Mouse (Mus musculus) midbrain, embryonic 14.5 days (tissue): ENCODE measurements around the gene Erich4. TPM values are rescaled to one million over a fixed set of nuclear protein-coding genes. Genes with fewer than 3 reads are reported as not detected.
A peak's percentile ranks its signal among the peaks of the same experiment; 100 is the strongest.

Source experiments
- ATAC-seq: fragments of 200-750 bp; cut with Nextera tagmentation; 2 replicates; pipeline ENCODE4 v1.8.0; 2017; ENCODE audit warnings: moderate number of reproducible peaks, moderate library complexity; ENCODE audit not compliant: low FRiP score, low TSS enrichment
- DNase-seq: peaks from one replicate; pipeline ENCODE4 v3.0.0-alpha.2; 2015
- H3K27ac ChIP-seq: fragments of 300-500 bp; sonication (generic); replicated peaks from 2 replicates; pipeline ENCODE4 v1.5.1; 2014; ENCODE audit warnings: mild to moderate bottlenecking, low read depth, low read length, moderate library complexity
- H3K27me3 ChIP-seq: fragments of 300-500 bp; sonication (generic); 2 replicates; pipeline ENCODE4 v1.6.1; 2014; ENCODE audit warnings: low read length, control low read depth, mixed read lengths; ENCODE audit not compliant: control insufficient read depth, insufficient read depth
- H3K36me3 ChIP-seq: fragments of 300-500 bp; sonication (generic); 2 replicates; pipeline ENCODE4 v1.6.1; 2014; ENCODE audit warnings: low read length, control low read depth; ENCODE audit not compliant: control insufficient read depth, insufficient read depth
- H3K4me1 ChIP-seq: fragments of 300-500 bp; sonication (generic); 2 replicates; pipeline ENCODE4 v1.6.1; 2014; ENCODE audit warnings: mild to moderate bottlenecking, antibody characterized with exemption, low read length, control low read depth; ENCODE audit not compliant: control insufficient read depth, insufficient read depth
- H3K4me2 ChIP-seq: fragments of 300-500 bp; sonication (generic); 2 replicates; pipeline ENCODE4 v1.6.1; 2014; ENCODE audit warnings: mild to moderate bottlenecking, low read length, moderate library complexity
- H3K4me3 ChIP-seq: fragments of 300-500 bp; sonication (generic); replicated peaks from 2 replicates; pipeline ENCODE4 v1.5.1; 2014; ENCODE audit warnings: low read depth, low read length
- H3K9ac ChIP-seq: fragments of 300-500 bp; sonication (generic); replicated peaks from 2 replicates; pipeline ENCODE4 v1.6.1; 2014; ENCODE audit warnings: mild to moderate bottlenecking, low read length, moderate library complexity
- H3K9me3 ChIP-seq: fragments of 300-500 bp; sonication (generic); 2 replicates; pipeline ENCODE4 v1.6.1; 2016; ENCODE audit warnings: low read length, control low read depth, mixed read lengths; ENCODE audit not compliant: control insufficient read depth
- WGBS: fragments of 180-500 bp; shearing (Covaris S2); extraction: QIAGEN DNeasy Blood & Tissue Kit; methylation state at CpG from one replicate; pipeline ENCODE4 v1.1.7; 2014; 5-methylcytosine and 5-hydroxymethylcytosine counted together
- polyA plus RNA-seq: library from polyadenylated mRNA; unstranded; fragments of >200 nt; fragmentation: Nextera tagmentation; extraction: Ambion mirVana; gene quantifications from 2 replicates; pipeline ENCODE4 v1.2.1, GENCODE M21; 2014

The Erich4 gene
- polyA plus RNA-seq, 1 experiment from 2014 or later: not detected

GRCm38 (mm10) chr7:25601346-25601745, 14.3 kb downstream of the Erich4 start:
- no peak for ATAC-seq

GRCm38 (mm10) chr7:25600666-25601065, 15.0 kb downstream of the Erich4 start:
- ATAC-seq (no peak), DNase-seq (no peak)
- Histone ChIP-seq H3K27ac (no peak overlapping the region), H3K36me3 (no peaks in the 10 kb centered on the region), H3K9ac (no peak overlapping the region), H3K9me3 (no peaks in the 10 kb centered on the region), H3K27me3 (no peaks in the 10 kb centered on the region), H3K4me1 (no peaks in the 10 kb centered on the region), H3K4me3 (no peak overlapping the region), H3K4me2 (no peak overlapping the region)
- WGBS: 88% methylated on average over 11 of the region's 11 CpGs

More at GRCm38 (mm10) chr7:25601346-25601745, 14.3 kb downstream of the Erich4 start:
- no peak overlapping the region for H3K27ac ChIP-seq
- no peak overlapping the region for H3K4me3 ChIP-seq
- 89% methylated on average over 16 of the region's 16 CpGs for WGBS
- no peaks in the 10 kb centered on the region for H3K27me3 ChIP-seq
- DNase-seq: no peak
- no peaks in the 10 kb centered on the region for H3K9me3 ChIP-seq
- no peaks in the 10 kb centered on the region for H3K36me3 ChIP-seq
- H3K4me2 ChIP-seq: no peak overlapping the region
- no peaks in the 10 kb centered on the region for H3K4me1 ChIP-seq
- H3K9ac ChIP-seq: no peak overlapping the region

GRCm38 (mm10) chr7:25599663-25600062, 16.0 kb downstream of the Erich4 start:
- no peak for ATAC-seq
- 12% methylated on average over 10 of the region's 10 CpGs for WGBS

GRCm38 (mm10) chr7:25593859-25594258, 21.8 kb downstream of the Erich4 start:
- Histone ChIP-seq H3K9ac (no peak overlapping the region), H3K4me2 (no peak overlapping the region), H3K4me3 (no peak overlapping the region), H3K4me1 (no peaks in the 10 kb centered on the region), H3K27me3 (no peaks in the 10 kb centered on the region), H3K9me3 (no peaks in the 10 kb centered on the region), H3K36me3 (no peaks in the 10 kb centered on the region), H3K27ac (no peak overlapping the region)
- no peak for DNase-seq
- no peak for ATAC-seq
- 73% methylated on average over 3 of the region's 3 CpGs for WGBS

More at GRCm38 (mm10) chr7:25599663-25600062, 16.0 kb downstream of the Erich4 start:
- Histone ChIP-seq H3K27ac (no peak overlapping the region), H3K9ac (no peak overlapping the region), H3K27me3 (no peaks in the 10 kb centered on the region), H3K4me3 (no peak overlapping the region), H3K36me3 (no peaks in the 10 kb centered on the region), H3K4me2 (no peak overlapping the region), H3K4me1 (no peaks in the 10 kb centered on the region), H3K9me3 (no peaks in the 10 kb centered on the region)
- peak; percentile 89 for DNase-seq

- Histone ChIP-seq H3K9me3 (no peaks in the 10 kb centered on the region), H3K36me3 (no peaks in the 10 kb centered on the region), H3K4me1 (no peaks in the 10 kb centered on the region), H3K27ac (no peak overlapping the region), H3K9ac (no peak overlapping the region), H3K4me2 (no peak overlapping the region), H3K4me3 (no peak overlapping the region), H3K27me3 (no peaks in the 10 kb centered on the region)
- WGBS: 90% methylated on average over 2 of the region's 2 CpGs
- no peak for DNase-seq
- no peak for ATAC-seq
Measured at GRCm38 (mm10) chr7:25591226-25591625, 24.5 kb downstream of the Erich4 start.

- no peaks in the 10 kb centered on the region for H3K36me3 ChIP-seq
- no peaks in the 10 kb centered on the region; the same call in 1 of the 2 replicates for H3K9me3 ChIP-seq
- ATAC-seq (no peak), DNase-seq (no peak)
- no peak overlapping the region for H3K4me3 ChIP-seq
- WGBS: 82% methylated on average over 9 of the region's 9 CpGs
- no peak overlapping the region for H3K4me2 ChIP-seq
- H3K9ac ChIP-seq: no peak overlapping the region
- H3K27me3 ChIP-seq: no peaks in the 10 kb centered on the region
- H3K4me1 ChIP-seq: no peaks in the 10 kb centered on the region
- no peak overlapping the region for H3K27ac ChIP-seq
Measured at GRCm38 (mm10) chr7:25585351-25586204, 30.1 kb downstream of the Erich4 start.

GRCm38 (mm10) chr7:25584651-25585050, 31.0 kb downstream of the Erich4 start:
- no peaks in the 10 kb centered on the region for H3K27me3 ChIP-seq
- H3K27ac ChIP-seq: no peak overlapping the region
- H3K4me3 ChIP-seq: no peak overlapping the region
- H3K36me3 ChIP-seq: no peaks in the 10 kb centered on the region
- H3K4me1 ChIP-seq: no peaks in the 10 kb centered on the region
- no peak for ATAC-seq
- H3K4me2 ChIP-seq: no peak overlapping the region
- WGBS: 79% methylated on average over 5 of the region's 5 CpGs
- DNase-seq: no peak
- H3K9me3 ChIP-seq: no peaks in the 10 kb centered on the region; the same call in 1 of the 2 replicates
- no peak overlapping the region for H3K9ac ChIP-seq

GRCm38 (mm10) chr7:25582301-25582810, 33.3 kb downstream of the Erich4 start:
- no peak for DNase-seq
- WGBS: 90% methylated on average over 15 of the region's 15 CpGs
- H3K9me3 ChIP-seq: no peaks in the 10 kb centered on the region; the same call in 1 of the 2 replicates
- no peaks in the 10 kb centered on the region for H3K27me3 ChIP-seq
- no peak for ATAC-seq
- H3K4me1 ChIP-seq: no peaks in the 10 kb centered on the region
- no peak overlapping the region for H3K9ac ChIP-seq
- no peaks in the 10 kb centered on the region for H3K36me3 ChIP-seq
- H3K4me3 ChIP-seq: no peak overlapping the region
- H3K4me2 ChIP-seq: no peak overlapping the region
- no peak overlapping the region for H3K27ac ChIP-seq

GRCm38 (mm10) chr7:25579441-25579840, 36.3 kb downstream of the Erich4 start:
- Histone ChIP-seq H3K4me2 (no peak overlapping the region), H3K4me1 (no peaks in the 10 kb centered on the region), H3K27ac (no peak overlapping the region), H3K4me3 (no peak overlapping the region), H3K36me3 (no peaks in the 10 kb centered on the region), H3K9ac (no peak overlapping the region), H3K27me3 (no peaks in the 10 kb centered on the region), H3K9me3 (no peaks in the 10 kb centered on the region; the same call in 1 of the 2 replicates)
- WGBS: 88% methylated on average over 10 of the region's 10 CpGs
- DNase-seq: no peak
- no peak for ATAC-seq
